Mouse (Mus musculus): Measurements from ENCODE around the gene Iqcc.
A peak's percentile ranks its signal among the peaks of the same experiment; 100 is the strongest.

The Iqcc gene

GRCm38 (mm10) chr4:129622120-129622802, 3.4 kb upstream of the Iqcc start:
- DNase-seq (ENCODE audit: low spot score in 2 of 2) = no peak

GRCm38 (mm10) chr4:129621283-129621841, 2.5 kb upstream of the Iqcc start:
- no peak for DNase-seq (ENCODE audit: low spot score in 2 of 2)

- DNase-seq (ENCODE audit: low spot score in 2 of 2) = no peak
These were observed 1.8 kb upstream of the Iqcc start for GRCm38 (mm10) chr4:129620419-129621282.

GRCm38 (mm10) chr4:129618031-129618430, 868 bp downstream of the Iqcc start:
- no peak for DNase-seq (ENCODE audit: low spot score in 2 of 2)

- DNase-seq (ENCODE audit: low spot score in 2 of 2) = no peak
These were observed 1.7 kb downstream of the Iqcc start for GRCm38 (mm10) chr4:129617121-129617641.

- no peak for DNase-seq (ENCODE audit: low spot score in 2 of 2)
These were observed 2.3 kb downstream of the Iqcc start for GRCm38 (mm10) chr4:129616631-129617030.

GRCm38 (mm10) chr4:129615801-129616290, 3.1 kb downstream of the Iqcc start:
- DNase-seq (ENCODE audit: low spot score in 2 of 2) = no peak

GRCm38 (mm10) chr4:129614093-129614492, 4.8 kb downstream of the Iqcc start, which contains the start of gene Dcdc2b:
TSS of gene Dcdc2b (minus strand) at chr4:129614257.
- DNase-seq (ENCODE audit: low spot score in 2 of 2) = no peak

GRCm38 (mm10) chr4:129610472-129610871, 8.4 kb downstream of the Iqcc start:
- DNase-seq (ENCODE audit: low spot score in 2 of 2) = no peak

- no peak for DNase-seq (ENCODE audit: low spot score in 2 of 2)
These were observed 8.9 kb downstream of the Iqcc start for GRCm38 (mm10) chr4:129610026-129610425.

- no peak for DNase-seq (ENCODE audit: low spot score in 2 of 2)
These were observed 9.7 kb downstream of the Iqcc start for GRCm38 (mm10) chr4:129609139-129609631.

GRCm38 (mm10) chr4:129608426-129609025, 10.4 kb downstream of the Iqcc start:
- DNase-seq (ENCODE audit: low spot score in 2 of 2) = peak; percentile 80 to 83

- DNase-seq (ENCODE audit: low spot score in 2 of 2) = peak; percentile 84 to 85
These were observed 18.4 kb downstream of the Iqcc start, which contains the start of the genes Eif3i and Tmem234 for GRCm38 (mm10) chr4:129600233-129601158. TSS of gene Eif3i (minus strand) at chr4:129600648. TSS of gene Tmem234 (plus strand) at chr4:129600668.

GRCm38 (mm10) chr4:129588865-129589264, 30.0 kb downstream of the Iqcc start:
- DNase-seq (ENCODE audit: low spot score in 2 of 2) = no peak

GRCm38 (mm10) chr4:129586943-129587342, 32.0 kb downstream of the Iqcc start:
- DNase-seq (ENCODE audit: low spot score in 2 of 2) = no peak

- DNase-seq (ENCODE audit: low spot score in 2 of 2) = no peak
These were observed 33.1 kb downstream of the Iqcc start for GRCm38 (mm10) chr4:129585773-129586172.

- DNase-seq (ENCODE audit: low spot score in 2 of 2) = peak; percentile 80 to 88
These were observed 33.9 kb downstream of the Iqcc start for GRCm38 (mm10) chr4:129584884-129585608.

GRCm38 (mm10) chr4:129584370-129584769, 34.5 kb downstream of the Iqcc start:
- DNase-seq (ENCODE audit: low spot score in 2 of 2) = peak; percentile 58 to 65

GRCm38 (mm10) chr4:129582251-129582650, 36.6 kb downstream of the Iqcc start:
- DNase-seq (ENCODE audit: low spot score in 2 of 2) = no peak

GRCm38 (mm10) chr4:129580347-129580746, 38.6 kb downstream of the Iqcc start:
- DNase-seq (ENCODE audit: low spot score in 2 of 2) = peak; percentile 65 to 67
